Mouse (Mus musculus) ES-Bruce4 (cell line): ENCODE measurements at regions not wholly inside any gene's neighbourhood (a gene's known extent, or its start where the extent isn't known, plus 50 kb on each side); places are given as distances from the start of the nearest gene placed in this dataset.
"Not testable (repeated sequence)": the region's sequence is repeated elsewhere in the genome, so short reads cannot be mapped to it uniquely, and the experiment has no call there.

Source experiments
- H3K27ac ChIP-seq: 2 replicates; pipeline ENCODE4 v1.5.1; 2012; ENCODE audit warnings: low read length, inconsistent platforms; ENCODE audit not compliant: insufficient read depth
- H3K27me3 ChIP-seq: 2 replicates; pipeline ENCODE4 v1.6.1; 2012; ENCODE audit warnings: mild to moderate bottlenecking, low read length, inconsistent platforms; ENCODE audit not compliant: control insufficient read depth, poor library complexity, insufficient read depth, severe bottlenecking
- H3K36me3 ChIP-seq: 2 replicates; pipeline ENCODE4 v1.6.1; 2012; ENCODE audit warnings: inconsistent platforms, mild to moderate bottlenecking, low read length, moderate library complexity; ENCODE audit not compliant: control insufficient read depth, poor library complexity, insufficient read depth, severe bottlenecking
- H3K4me1 ChIP-seq: one replicate; pipeline ENCODE4 v1.8.1; 2011; ENCODE audit warnings: low read length; ENCODE audit not compliant: control insufficient read depth, insufficient read depth
- H3K4me3 ChIP-seq: 2 replicates; pipeline ENCODE4 v1.5.1; 2011; ENCODE audit warnings: low read depth, mild to moderate bottlenecking, low read length
- H3K9ac ChIP-seq: 2 replicates; pipeline ENCODE4 v1.6.1; 2012; ENCODE audit warnings: low read depth, mild to moderate bottlenecking, inconsistent platforms; ENCODE audit not compliant: poor library complexity, severe bottlenecking
- H3K9me3 ChIP-seq: replicated peaks from 2 replicates; pipeline ENCODE4 v1.6.1; 2012; ENCODE audit warnings: mild to moderate bottlenecking, low read length, inconsistent platforms; ENCODE audit not compliant: control insufficient read depth, poor library complexity, insufficient read depth, severe bottlenecking
- CTCF ChIP-seq: IDR thresholded peaks from one replicate; pipeline ENCODE4 v1.8.1; 2011; ENCODE audit warnings: low read depth, low read length
- EP300 ChIP-seq: IDR thresholded peaks from 2 replicates; pipeline ENCODE4 v1.6.1; 2011; ENCODE audit warnings: low read depth, low read length; ENCODE audit not compliant: insufficient read depth
- POLR2A ChIP-seq: IDR thresholded peaks from one replicate; pipeline ENCODE4 v1.8.1; 2011; ENCODE audit warnings: low read length; ENCODE audit not compliant: insufficient read depth

DNA sequence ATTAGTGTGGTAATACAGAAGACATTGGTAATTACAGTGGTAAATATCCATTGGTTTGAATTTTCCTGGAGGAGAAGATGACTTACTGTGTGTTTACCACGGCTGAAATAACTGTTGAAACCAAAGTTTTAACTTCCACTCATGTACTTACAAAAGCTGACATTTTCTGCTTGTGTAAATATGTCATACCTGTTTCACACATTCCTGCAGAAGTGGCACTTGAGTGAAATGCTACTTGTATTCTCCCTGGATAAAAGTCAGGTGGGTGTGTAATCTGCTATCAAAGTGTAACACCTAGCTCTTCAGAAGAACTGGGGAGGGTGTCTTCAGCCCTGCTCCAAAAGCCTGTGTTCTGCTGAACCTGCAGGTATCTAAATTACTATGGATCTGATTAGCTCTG lies 816.3 kb downstream of the Tbl1xr1 start:
- Histone ChIP-seq H3K27me3 (no peaks in the 10 kb centered on the region), H3K27ac (no peak overlapping the region), H3K9ac (no peak overlapping the region), H3K9me3 (no peaks in the 10 kb centered on the region), H3K36me3 (no peaks in the 10 kb centered on the region), H3K4me1 (no peaks in the 10 kb centered on the region), H3K4me3 (no peak overlapping the region)
- TF ChIP-seq EP300 (no peak), CTCF (no peak), POLR2A (no peak)

- Histone ChIP-seq H3K27me3 (no peaks in the 10 kb centered on the region), H3K9me3 (no peaks in the 10 kb centered on the region), H3K4me3 (no peak overlapping the region), H3K27ac (no peak overlapping the region), H3K9ac (no peak overlapping the region), H3K4me1 (no peaks in the 10 kb centered on the region), H3K36me3 (no peaks in the 10 kb centered on the region)
- TF ChIP-seq POLR2A (no peak), EP300 (no peak), CTCF (no peak)
Observed at GRCm38 (mm10) chr3:22897651-22898050, 821.2 kb downstream of the Tbl1xr1 start.

DNA sequence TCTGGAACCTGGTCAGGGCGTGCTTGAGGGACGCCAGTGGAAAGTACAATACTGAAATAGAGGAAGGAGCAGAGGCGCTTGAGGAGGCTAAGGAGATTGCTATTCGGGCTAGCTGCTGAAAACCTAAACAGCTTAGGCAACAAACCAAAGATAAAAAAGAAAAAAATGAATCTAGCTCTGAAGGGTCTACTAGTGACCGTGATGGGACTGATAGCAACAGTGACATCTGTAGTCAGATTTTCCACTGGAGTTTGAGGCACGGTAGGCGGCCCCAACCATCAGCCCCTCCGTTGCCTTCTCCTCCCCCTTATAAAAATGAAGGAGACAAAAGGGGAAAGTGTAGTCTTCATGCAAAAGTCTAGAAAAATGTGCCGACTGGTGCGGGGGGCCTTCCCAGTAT lies 824.5 kb downstream of the Tbl1xr1 start:
- no peak overlapping the region for H3K9ac ChIP-seq
- no peak overlapping the region for H3K27ac ChIP-seq
- H3K4me3 ChIP-seq: no peak overlapping the region
- H3K4me1 ChIP-seq: no peaks in the 10 kb centered on the region
- no peaks in the 10 kb centered on the region for H3K27me3 ChIP-seq
- TF ChIP-seq EP300 (no peak), CTCF (no peak), POLR2A (no peak)
- H3K9me3 ChIP-seq: no peaks in the 10 kb centered on the region; the same call in 1 of the 2 replicates
- no peaks in the 10 kb centered on the region for H3K36me3 ChIP-seq

DNA sequence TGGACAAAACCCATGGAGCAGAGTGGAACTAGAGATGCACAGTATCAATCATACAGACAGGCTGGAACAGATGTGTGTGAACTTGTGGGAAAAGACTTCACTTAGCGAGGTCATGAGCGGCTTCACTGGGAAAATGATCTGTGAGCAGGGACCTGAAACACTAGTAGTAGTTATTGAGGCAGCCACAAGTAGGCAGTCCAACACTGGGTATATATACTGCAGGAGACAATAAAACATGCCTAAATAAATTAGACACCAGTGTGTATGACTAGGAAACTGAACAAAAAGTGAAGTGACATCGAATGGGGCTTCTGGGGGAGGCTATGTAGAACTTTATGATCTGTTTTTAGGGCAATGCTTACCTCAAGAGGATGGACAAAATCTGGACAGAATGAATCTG lies 852.5 kb downstream of the Tbl1xr1 start:
- H3K4me3 ChIP-seq: no peak overlapping the region
- H3K27me3 ChIP-seq: no peaks in the 10 kb centered on the region
- TF ChIP-seq EP300: no peak
- no peak for TF ChIP-seq POLR2A
- no peak for TF ChIP-seq CTCF
- no peak overlapping the region for H3K27ac ChIP-seq
- no peak overlapping the region for H3K9ac ChIP-seq
- no peaks in the 10 kb centered on the region for H3K36me3 ChIP-seq
- H3K4me1 ChIP-seq: no peaks in the 10 kb centered on the region
- H3K9me3 ChIP-seq: no peaks in the 10 kb centered on the region

DNA sequence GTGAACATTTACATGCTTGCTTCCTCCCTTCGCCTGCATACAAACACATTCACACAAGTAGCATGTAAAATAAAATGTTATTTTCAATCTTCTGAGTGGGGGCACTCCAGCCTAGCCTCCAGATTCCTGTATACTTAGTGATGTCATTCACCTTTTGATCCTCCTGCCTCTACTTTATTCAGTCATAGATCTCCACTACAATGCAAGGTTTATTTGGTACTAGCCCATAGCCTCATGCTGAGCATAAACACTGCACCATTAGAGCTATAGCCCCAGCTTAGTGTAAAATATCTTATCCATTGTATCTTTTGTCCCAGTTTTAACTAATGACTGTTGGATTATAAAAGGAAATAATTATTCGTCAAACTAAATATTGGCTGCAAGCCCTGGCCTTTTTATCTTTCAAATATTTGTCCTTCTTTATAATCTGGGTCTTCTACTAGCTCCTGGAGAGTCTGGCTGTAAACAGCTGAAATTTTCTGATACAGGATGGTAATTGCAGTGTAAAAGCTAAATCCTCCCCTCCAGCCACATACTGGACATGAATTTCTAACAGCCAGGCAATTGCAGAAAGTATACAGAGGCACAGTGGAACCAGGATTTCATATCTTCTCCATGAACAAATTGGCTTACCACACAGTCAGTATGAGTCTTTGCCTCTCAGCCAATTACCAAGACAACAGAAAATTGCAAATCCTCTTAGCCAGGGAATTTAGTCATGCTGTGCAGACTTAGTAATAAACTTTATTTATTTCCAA lies 853.5 kb downstream of the Tbl1xr1 start:
- no peaks in the 10 kb centered on the region for H3K36me3 ChIP-seq
- H3K27me3 ChIP-seq: no peaks in the 10 kb centered on the region
- no peak overlapping the region for H3K9ac ChIP-seq
- TF ChIP-seq CTCF (no peak), EP300 (no peak), POLR2A (no peak)
- H3K4me1 ChIP-seq: no peaks in the 10 kb centered on the region
- H3K27ac ChIP-seq: no peak overlapping the region
- H3K9me3 ChIP-seq: no peaks in the 10 kb centered on the region
- H3K4me3 ChIP-seq: no peak overlapping the region

- not testable (repeated sequence) for H3K9me3 ChIP-seq
Observed at GRCm38 (mm10) chr3:22945646-22946045, 869.2 kb downstream of the Tbl1xr1 start.

More at GRCm38 (mm10) chr3:22945646-22946045, 869.2 kb downstream of the Tbl1xr1 start:
- not testable (repeated sequence) for H3K36me3 ChIP-seq, H3K27me3 ChIP-seq, H3K4me1 ChIP-seq, H3K9ac ChIP-seq, H3K4me3 ChIP-seq, H3K27ac ChIP-seq
